Comparison of ENCODE assay signal across 8 mouse cellular contexts in the genomic region with DNA sequence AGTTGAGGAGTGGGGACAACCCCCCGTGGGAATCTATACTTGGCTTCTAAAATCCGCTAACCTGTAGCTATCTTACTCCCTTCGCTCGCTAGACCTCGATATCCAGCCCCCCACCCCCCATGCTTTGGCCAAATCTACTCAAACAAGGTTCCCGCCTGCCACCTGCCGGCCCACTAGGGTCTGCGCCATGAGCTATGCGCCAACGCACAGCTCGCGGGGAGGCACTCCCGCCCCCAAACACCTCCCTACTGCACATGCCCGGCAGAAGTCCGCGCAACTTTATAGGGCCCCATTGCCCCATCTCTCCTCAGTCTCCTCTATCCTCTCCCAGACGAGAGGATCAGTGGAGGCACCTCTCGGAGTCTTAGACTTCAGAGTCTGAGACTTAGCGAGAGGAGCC. TPM values are rescaled to one million over a fixed set of nuclear protein-coding genes. Genes with fewer than 3 reads are reported as not detected.
DNase-seq lines count a peak whose midpoint lies in the region; ATAC-seq and TF ChIP-seq lines count a peak whose summit lies in the region.

Gnas (plus strand) TSS at position 310 of the 400 bp plus-strand sequence.

- peak within 1 kb of the TSS; percentile 30; the same call in 1 of the 2 replicates for H3K9ac ChIP-seq in hindbrain, embryonic 13.5 days
- H3K9ac ChIP-seq in stomach, postnatal 0 days (ENCODE audit: low read length), result 0 out of 2 replicates have a peak within 1 kb of the TSS, but pooled peaks have one; percentile 27

- peaks cover 71% of the 10 kb centered on the region for H3K36me3 ChIP-seq in hindbrain, embryonic 13.5 days
- H3K36me3 ChIP-seq in stomach, postnatal 0 days (ENCODE audit: control insufficient read depth, insufficient read depth, low read length), result peaks cover 10% of the 10 kb centered on the region; the same call in 1 of the 2 replicates

- intact Hi-C loops in left cerebral cortex, postnatal 4 days (cut with DNase I), result loop anchor here (5.0 kb wide), 1 partner anchor 697 kb away; no protein-coding TSS in a partner anchor

- H3K9me3 ChIP-seq in hindbrain, embryonic 13.5 days, result peaks cover 25% of the 10 kb centered on the region
- H3K9me3 ChIP-seq in stomach, postnatal 0 days (ENCODE audit: control insufficient read depth, low read length), result 0 out of 2 replicates have a peak, but pooled peaks cover 7% of the 10 kb centered on the region

- H3K4me1 ChIP-seq in bone marrow macrophage, adult 2 months (ENCODE audit: control insufficient read depth, insufficient read depth, low read length), result no peaks in the 10 kb centered on the region
- peaks cover 19% of the 10 kb centered on the region for H3K4me1 ChIP-seq in hindbrain, embryonic 13.5 days (replicated peaks)
- no peaks in the 10 kb centered on the region for H3K4me1 ChIP-seq in stomach, postnatal 0 days (replicated peaks; ENCODE audit: control insufficient read depth, insufficient read depth)

- H3K4me3 ChIP-seq in bone marrow macrophage, adult 2 months (ENCODE audit: insufficient read depth, low read length), result no peak within 1 kb of the TSS
- H3K4me3 ChIP-seq in hindbrain, embryonic 13.5 days, result peak within 1 kb of the TSS; percentile 33
- peak within 1 kb of the TSS; percentile 37 for H3K4me3 ChIP-seq in stomach, postnatal 0 days (ENCODE audit: low read depth, low read length)

- no peak for TF ChIP-seq CTCF in bone marrow macrophage, adult 2 months (IDR thresholded peaks at IDR 0.05; ENCODE audit: low read depth, low read length)
- peak; percentile 75 for TF ChIP-seq CTCF in stomach, postnatal 0 days (IDR thresholded peaks at IDR 0.05; ENCODE audit: low read depth)

- H3K27ac ChIP-seq in bone marrow macrophage, adult 2 months (ENCODE audit: insufficient read depth, low read depth, low read length), result no peak within 1 kb of the TSS
- no peak within 1 kb of the TSS for H3K27ac ChIP-seq in hindbrain, embryonic 13.5 days
- H3K27ac ChIP-seq in stomach, postnatal 0 days (replicated peaks), result no peak within 1 kb of the TSS

- WGBS in hindbrain, embryonic 13.5 days, result 50% methylated on average over 19 of the region's 19 CpGs
- WGBS in stomach, postnatal 0 days, result 54% methylated on average over 19 of the region's 19 CpGs

- ATAC-seq in hindbrain, embryonic 13.5 days (ENCODE audit: low FRiP score), result 0 out of 2 replicates have a peak, but pooled peaks have one; percentile 31
- ATAC-seq in megakaryocyte-erythroid progenitor cell, adult 5-6 weeks (replicated peaks; ENCODE audit: low FRiP score, low TSS enrichment, poor library complexity, severe bottlenecking), result peak; percentile 76
- peak; percentile 52 for ATAC-seq in stomach, postnatal 0 days (ENCODE audit: low FRiP score, low TSS enrichment)

- no peak for TF ChIP-seq POLR2A in bone marrow macrophage, adult 2 months (IDR thresholded peaks at IDR 0.05; ENCODE audit: borderline replicate concordance, low read depth, low read length)

- TF ChIP-seq EP300 in stomach, postnatal 0 days (optimal IDR thresholded peaks at IDR 0.05), result no peak

- peak within 1 kb of the TSS; percentile 50 for H3K4me2 ChIP-seq in hindbrain, embryonic 13.5 days
- peak within 1 kb of the TSS; percentile 46 for H3K4me2 ChIP-seq in stomach, postnatal 0 days (replicated peaks; ENCODE audit: low read depth)

- H3K27me3 ChIP-seq in hindbrain, embryonic 13.5 days, result peaks cover 61% of the 10 kb centered on the region
- H3K27me3 ChIP-seq in stomach, postnatal 0 days (ENCODE audit: control insufficient read depth, insufficient read depth, low read length), result no peaks in the 10 kb centered on the region

- peak; percentile 66 to 79 for DNase-seq in cerebellum, postnatal 14 days
- no peak for DNase-seq in cerebellum, adult 11-12 months
- DNase-seq in gastrocnemius, adult 18-20 months (ENCODE audit: low spot score), result no peak
- peak; percentile 71 for DNase-seq in left cerebral cortex, postnatal 4 days
- peak; percentile 57 for DNase-seq in stomach, postnatal 0 days (ENCODE audit: low spot score)

RNA-seq across cellular contexts. Expression of gene Gnas, which starts in this region (rescaled TPM):
- polyA plus RNA-seq in bone marrow macrophage, adult 2 months (2012; ENCODE audit: insufficient read depth, insufficient read length, missing spikeins), result 780 and 818 TPM in 2 replicates
- total RNA-seq in gastrocnemius, adult 18-20 months (2021), result 1,000 to 10,000 TPM; 1,321 to 1,349 TPM
- 1,452 and 1,516 TPM in 2 replicates for polyA plus RNA-seq in hindbrain, embryonic 13.5 days (2015; fragmentation: Nextera tagmentation; extraction: Ambion mirVana)
- total RNA-seq in left cerebral cortex, postnatal 4 days (2021), result 1,000 to 10,000 TPM; 1,551 to 1,677 TPM
- total RNA-seq in megakaryocyte-erythroid progenitor cell, adult 5-6 weeks (2014; fragmentation: Nextera tagmentation), result 439 and 465 TPM in 2 replicates
- 227 and 273 TPM in 2 replicates for total RNA-seq in megakaryocyte-erythroid progenitor cell, adult 5-6 weeks (2017)
- polyA plus RNA-seq in stomach, postnatal 0 days (2015; fragmentation: Nextera tagmentation; extraction: Ambion mirVana), result 890 and 920 TPM in 2 replicates

Comparison
In these comparisons a context has a peak if more than half of its experiments do, and no peak if none do; other contexts are left out.
1. DNase-seq: peak in cerebellum, postnatal 14 days (2 of 2), left cerebral cortex, postnatal 4 days (single experiment) and stomach, postnatal 0 days (single experiment); none in cerebellum, adult 11-12 months (single experiment) and gastrocnemius, adult 18-20 months (single experiment).
2. Peak in every context shown above with its lines, with median percentiles within 50 percentile points of each other: ATAC-seq.